Mouse (Mus musculus): ENCODE measurements at regions not wholly inside any gene's neighbourhood (a gene's known extent, or its start where the extent isn't known, plus 50 kb on each side); places are given as distances from the start of the nearest gene placed in this dataset.

DNA sequence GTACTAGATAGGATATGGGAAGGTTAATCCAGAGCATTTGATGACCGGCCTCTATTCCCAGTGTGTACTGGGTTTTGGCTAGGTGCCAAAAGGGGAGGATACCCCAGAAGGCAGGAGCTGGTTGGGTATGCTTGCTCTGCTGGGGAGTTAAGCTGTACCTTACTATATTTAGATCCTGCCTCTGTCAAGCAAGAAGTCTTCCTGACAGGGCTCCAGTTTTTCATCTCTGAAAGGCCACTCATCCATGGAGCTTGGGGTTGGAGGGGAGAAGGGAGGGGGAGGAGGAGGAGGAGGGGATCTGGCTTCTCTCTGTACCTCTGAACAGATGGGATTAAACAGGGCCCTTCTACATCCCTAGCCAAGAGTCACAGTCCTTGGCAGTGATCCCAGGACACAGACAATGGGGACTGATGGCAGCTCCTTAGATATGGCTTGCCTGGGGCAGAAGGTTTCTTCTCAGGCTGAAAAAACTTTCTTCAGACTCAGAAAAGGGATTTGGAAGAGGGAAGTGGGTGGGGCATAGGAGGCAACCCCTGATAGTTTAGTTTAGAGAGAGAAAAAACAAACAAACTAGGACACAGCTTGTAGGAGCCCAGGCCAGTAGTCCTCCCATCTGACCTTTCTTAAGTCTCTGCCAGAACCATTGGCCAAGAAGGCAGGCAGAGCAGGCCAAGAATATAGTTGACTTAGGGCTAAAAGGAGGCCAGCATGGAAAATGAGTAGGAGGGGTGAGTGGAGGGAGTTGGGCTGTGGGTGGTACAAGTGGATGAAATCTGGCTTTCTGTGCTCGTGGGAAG lies 78.3 kb upstream of the Astn2 start:
- no peak for TF ChIP-seq CTCF (IDR thresholded peaks at IDR 0.05; ENCODE audit: borderline replicate concordance, insufficient read depth, low read depth, low read length)
- TF ChIP-seq POLR2A (IDR thresholded peaks at IDR 0.05; ENCODE audit: borderline replicate concordance, insufficient read depth, low read length), result no peak
